Mouse (Mus musculus) gastrocnemius, postnatal 36 days (tissue): Measurements from ENCODE around the gene Dzip1. TPM values are rescaled to one million over a fixed set of nuclear protein-coding genes. Genes with fewer than 3 reads are reported as not detected.

Experiments used
- DNase-seq, 2 experiments: peaks; one replicate each; pipeline ENCODE4 v3.0.0; 2022
- intact Hi-C: fragments of 180-260 bp; cut with DNase I; formaldehyde crosslinking; loops from one replicate; pipeline ENCODE4 v1.15.1; 2025
- total RNA-seq, 2 experiments: library from RNA; stranded (reverse); gene quantifications; 2 replicates each; pipeline ENCODE4 v1.2.3; 2021

The Dzip1 gene
- total RNA-seq, 2 experiments from 2014 or later = 1.5 to 1.6 TPM

DNA sequence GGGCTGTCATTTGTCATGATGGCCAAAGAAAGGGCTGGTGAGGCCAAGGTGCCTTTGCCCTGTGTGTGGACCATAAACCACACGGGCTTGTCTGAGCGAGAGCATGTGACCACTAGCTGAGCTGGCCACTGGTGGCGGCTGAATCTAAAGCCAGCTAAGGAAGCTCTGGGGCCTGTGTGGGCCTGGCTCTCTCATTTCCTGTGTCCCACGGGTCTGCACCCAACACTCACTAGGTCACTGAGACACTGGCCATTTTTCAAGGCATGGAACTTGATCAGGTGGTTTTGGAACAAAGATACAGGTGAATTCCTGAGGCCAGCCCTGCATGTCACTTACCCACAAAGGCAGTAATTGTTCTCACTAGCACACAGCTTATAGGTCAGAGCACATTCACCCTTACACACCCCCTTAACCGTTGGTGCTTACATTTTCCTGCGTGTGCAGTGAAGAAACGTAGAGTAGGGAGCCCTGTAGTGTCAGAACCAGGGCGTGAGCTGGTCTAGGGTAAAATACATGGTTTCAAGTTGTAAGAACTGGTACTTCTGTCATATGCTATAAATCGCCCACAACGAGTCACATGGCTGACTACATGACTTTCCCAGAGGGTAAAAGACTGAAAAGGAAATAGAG, 50.4 kb downstream of the Dzip1 start:
- DNase-seq = no peak
- intact Hi-C loops = no loop called here

GRCm38 (mm10) chr14:118874126-118874525, 51.1 kb downstream of the Dzip1 start:
- no peak for DNase-seq
- intact Hi-C loops = no loop called here

- no peak for DNase-seq
- intact Hi-C loops = no loop called here
These were observed 55.5 kb downstream of the Dzip1 start for GRCm38 (mm10) chr14:118869712-118870111.

DNA sequence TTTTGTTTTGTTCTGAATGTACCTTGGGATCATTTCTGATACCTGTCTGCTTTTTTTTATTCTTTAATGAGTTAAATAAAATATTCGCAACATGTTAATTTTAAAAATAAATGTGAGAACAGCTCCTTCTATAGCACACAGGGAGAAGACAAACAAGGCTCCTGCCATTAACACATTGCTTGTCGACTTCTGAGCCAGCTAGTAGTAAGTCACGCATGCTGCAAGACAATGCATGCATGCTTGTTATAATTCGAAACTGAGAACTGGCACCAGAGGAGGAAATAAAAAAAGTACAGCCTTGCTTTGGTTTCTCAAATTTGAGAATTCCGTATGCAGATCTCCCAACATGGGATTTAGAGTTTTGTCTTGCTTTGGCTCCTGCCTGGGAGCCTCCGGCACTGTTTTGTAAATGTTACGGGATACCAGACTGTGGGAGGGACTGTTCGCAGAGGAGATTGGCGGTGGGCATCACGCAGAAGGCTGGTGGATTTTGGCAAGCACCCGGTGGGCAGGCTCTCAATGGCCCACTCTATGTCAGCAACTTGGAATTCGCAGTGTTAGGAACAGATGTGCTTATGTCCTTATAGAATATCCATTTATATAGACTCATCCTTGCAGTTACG, 57.0 kb downstream of the Dzip1 start:
- intact Hi-C loops = no loop called here
- no peak for DNase-seq

GRCm38 (mm10) chr14:118867366-118867765, 57.9 kb downstream of the Dzip1 start:
- DNase-seq = no peak
- intact Hi-C loops = no loop called here

GRCm38 (mm10) chr14:118866014-118866811, 59.0 kb downstream of the Dzip1 start:
- intact Hi-C loops = no loop called here
- DNase-seq = no peak

- intact Hi-C loops = no loop called here
- DNase-seq = no peak
These were observed 60.4 kb downstream of the Dzip1 start for GRCm38 (mm10) chr14:118864905-118865304.

GRCm38 (mm10) chr14:118862253-118862652, 63.0 kb downstream of the Dzip1 start:
- DNase-seq = no peak
- intact Hi-C loops = no loop called here

GRCm38 (mm10) chr14:118858318-118858717, 66.9 kb downstream of the Dzip1 start:
- intact Hi-C loops = no loop called here

DNA sequence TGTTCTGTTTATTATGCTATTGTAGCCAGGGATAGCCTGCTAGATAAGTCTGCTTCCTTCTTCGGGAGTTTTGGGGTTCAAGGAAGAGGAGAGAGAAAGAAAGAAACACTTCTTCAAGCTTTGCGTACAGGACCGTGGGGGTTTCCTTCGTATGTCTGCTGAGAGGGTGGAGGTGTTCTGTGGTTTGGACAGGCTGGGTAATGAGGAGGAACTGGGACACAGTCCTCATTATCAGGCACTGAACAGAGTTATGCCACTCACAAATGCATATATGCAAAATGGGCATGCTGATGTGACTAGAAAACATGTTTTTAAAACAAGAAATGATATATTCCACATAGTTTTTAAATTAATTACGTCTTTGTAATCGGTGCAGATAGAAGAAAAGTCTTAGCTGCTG, 68.7 kb downstream of the Dzip1 start:
- intact Hi-C loops = no loop called here
- no peak for DNase-seq

More at GRCm38 (mm10) chr14:118858318-118858717, 66.9 kb downstream of the Dzip1 start:
- no peak for DNase-seq

- intact Hi-C loops = no loop called here
- DNase-seq = no peak
These were observed 70.0 kb downstream of the Dzip1 start for GRCm38 (mm10) chr14:118855141-118855800.

DNA sequence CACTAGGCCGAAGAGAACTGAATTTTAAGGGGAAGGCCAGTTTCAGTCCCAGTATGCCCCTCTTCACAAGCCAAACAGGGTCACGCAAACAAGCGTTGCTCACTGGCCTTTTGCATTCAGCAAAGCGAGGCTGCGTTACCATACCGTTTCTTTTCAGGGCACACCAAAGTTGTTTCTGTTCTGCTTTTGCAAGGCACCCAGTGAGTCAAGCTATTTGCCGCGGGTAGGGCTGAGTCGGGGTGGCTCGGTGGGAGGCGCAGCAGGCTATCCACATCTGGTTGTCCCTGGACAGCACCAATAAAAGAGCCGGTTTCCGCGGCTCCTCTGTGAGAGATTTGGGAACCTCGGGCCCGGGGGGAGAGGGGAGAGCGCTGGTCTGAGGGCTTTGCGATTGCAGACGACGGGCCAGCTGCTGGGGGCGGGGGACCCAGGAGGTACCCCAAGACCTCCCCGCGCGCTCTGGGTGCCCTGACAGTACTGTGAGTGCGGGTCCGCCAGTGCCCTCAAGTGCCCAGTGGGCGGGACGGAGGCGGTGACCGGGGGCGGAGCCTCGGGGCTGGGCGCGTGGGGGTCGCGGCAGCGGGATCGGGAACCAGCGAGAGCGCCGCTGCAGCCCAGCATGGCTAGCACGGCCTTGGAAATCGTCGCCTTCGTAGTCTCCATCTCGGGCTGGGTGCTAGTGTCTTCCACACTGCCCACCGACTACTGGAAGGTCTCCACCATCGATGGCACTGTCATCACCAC, 70.7 kb downstream of the Dzip1 start:
- intact Hi-C loops = no loop called here
- DNase-seq = peak; percentile 14 to 27

GRCm38 (mm10) chr14:118851496-118852107, 73.7 kb downstream of the Dzip1 start:
- intact Hi-C loops = no loop called here
- no peak for DNase-seq

DNA sequence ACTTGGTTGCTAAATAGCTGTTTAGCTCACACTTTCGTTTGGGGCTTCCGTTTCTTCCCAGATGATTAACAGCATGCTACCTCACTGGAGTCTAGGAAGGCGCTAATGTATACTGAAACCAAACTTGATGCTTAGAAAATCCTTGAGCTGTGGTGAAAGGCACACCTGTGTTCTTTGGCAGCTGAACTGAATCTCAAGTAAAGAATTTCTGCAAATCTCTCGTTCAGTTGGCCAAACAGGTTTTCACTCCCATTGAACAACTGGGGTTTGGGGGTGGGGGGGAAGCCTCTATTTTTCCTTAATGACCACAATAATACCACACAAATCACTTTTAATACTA, 74.6 kb downstream of the Dzip1 start:
- intact Hi-C loops = no loop called here
- DNase-seq = no peak

GRCm38 (mm10) chr14:118850011-118850695, 75.1 kb downstream of the Dzip1 start:
- DNase-seq = no peak
- intact Hi-C loops = no loop called here

GRCm38 (mm10) chr14:118848171-118848570, 77.1 kb downstream of the Dzip1 start:
- no peak for DNase-seq
- intact Hi-C loops = no loop called here

DNA sequence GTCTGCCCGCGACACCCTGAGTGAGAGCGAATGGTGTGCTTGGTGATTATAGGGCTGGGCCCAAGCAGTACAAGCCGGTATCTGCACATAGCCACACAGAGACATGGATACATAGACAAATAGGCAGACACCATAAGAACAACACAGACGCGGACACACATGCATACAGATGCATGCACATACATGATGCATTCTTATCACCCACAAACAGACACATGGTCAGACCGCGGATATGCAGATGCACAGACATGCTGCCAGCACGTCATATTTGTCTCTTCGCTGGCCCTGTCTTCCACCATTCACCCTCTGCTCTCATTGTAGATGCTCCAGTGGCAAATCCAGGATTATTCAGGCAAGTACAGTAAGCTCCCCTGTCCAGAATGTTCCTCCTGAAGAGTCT, 78.4 kb downstream of the Dzip1 start:
- intact Hi-C loops = no loop called here

DNA sequence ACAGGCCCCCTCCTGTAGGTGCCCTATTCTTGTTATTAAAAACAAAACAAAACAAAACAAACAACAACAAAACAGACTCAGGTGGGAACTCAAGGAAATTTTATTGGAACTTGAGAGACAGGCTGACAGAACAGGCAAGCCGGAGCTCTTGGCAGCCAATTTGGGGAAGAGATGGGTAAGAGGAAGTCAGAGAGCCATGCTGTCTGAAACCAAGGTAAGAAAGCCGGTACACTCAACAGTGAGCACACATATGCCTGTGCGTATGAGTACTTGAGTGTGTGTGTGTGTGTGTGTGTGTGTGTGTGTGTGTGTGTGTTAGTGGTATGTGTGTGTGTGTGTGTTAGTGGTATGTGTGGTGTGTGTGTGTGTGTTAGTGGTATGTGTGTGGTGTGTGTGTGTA, 82.9 kb downstream of the Dzip1 start:
- intact Hi-C loops = no loop called here
- no peak for DNase-seq

More for the DNA sequence above, 78.4 kb downstream of the Dzip1 start:
- DNase-seq = no peak

DNA sequence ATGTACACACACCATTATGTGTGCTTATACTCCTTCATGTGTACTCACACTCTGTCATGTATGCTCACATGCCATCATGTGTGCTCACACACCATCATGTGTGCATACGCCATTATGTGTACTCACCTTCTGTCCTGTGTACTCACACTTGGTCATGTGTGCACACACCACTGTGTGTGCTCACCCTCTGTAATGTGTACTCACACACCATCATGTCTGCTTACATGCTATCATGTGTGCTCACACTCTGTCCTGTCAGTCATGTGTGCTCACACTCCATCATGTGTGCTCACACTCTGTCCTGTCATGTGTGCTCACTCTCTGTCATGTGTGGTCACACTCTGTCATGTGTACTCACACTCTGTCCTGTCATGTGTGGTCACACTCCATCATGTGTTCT, 85.2 kb downstream of the Dzip1 start:
- intact Hi-C loops = no loop called here
- no peak for DNase-seq

DNA sequence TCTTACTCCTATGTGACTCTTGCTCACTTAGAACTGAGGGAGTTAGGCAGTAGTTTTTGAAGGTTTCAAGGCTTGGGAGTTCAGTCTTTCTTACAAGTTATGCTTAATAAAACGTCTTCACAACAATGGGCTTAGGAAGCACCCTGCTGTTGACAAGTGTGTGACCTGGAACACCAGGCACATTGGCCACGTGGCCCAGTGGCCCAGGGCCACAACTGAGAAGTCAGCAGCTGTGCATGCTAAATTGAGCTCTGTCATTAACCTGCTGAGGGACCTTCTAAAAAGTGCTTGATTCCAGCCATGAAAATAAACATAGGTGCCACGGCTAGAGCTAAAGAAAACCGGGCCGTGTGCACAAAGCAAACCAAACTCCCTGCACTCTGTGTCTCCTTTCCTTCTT, 85.8 kb downstream of the Dzip1 start:
- intact Hi-C loops = no loop called here
- no peak for DNase-seq
